In genomic region chr13:59144321-59144856, GRCm38 (mm10) we compare ENCODE assay signal across 10 mouse cellular contexts.
DNase-seq lines count a peak whose midpoint lies in the region; ATAC-seq and TF ChIP-seq lines count a peak whose summit lies in the region.
"Had no signal": no experiment of that assay in that cellular context is flagged by ENCODE, and none has a peak within 500 bp of the region (broad histone marks: within the 10 kb centered on the region; RNA-seq: fewer than 3 reads in every experiment).

No protein-coding gene starts in this region.

- H3K9me3 ChIP-seq in kidney, postnatal 0 days (replicated peaks; ENCODE audit: low read length), result no peaks in the 10 kb centered on the region
- H3K9me3 ChIP-seq in kidney, embryonic 16.5 days (ENCODE audit: low read length), result no peaks in the 10 kb centered on the region
- H3K9me3 ChIP-seq: heart, embryonic 15.5 days; liver, embryonic 15.5 days had no signal

- H3K36me3 ChIP-seq in kidney, postnatal 0 days (ENCODE audit: insufficient read depth, low read length), result no peaks in the 10 kb centered on the region
- no peaks in the 10 kb centered on the region for H3K36me3 ChIP-seq in kidney, embryonic 16.5 days (ENCODE audit: insufficient read depth, low read length)
- H3K36me3 ChIP-seq: heart, embryonic 15.5 days; liver, embryonic 15.5 days had no signal

- H3K4me1 ChIP-seq in kidney, postnatal 0 days (replicated peaks; ENCODE audit: insufficient read depth, low read length), result no peaks in the 10 kb centered on the region
- H3K4me1 ChIP-seq in kidney, embryonic 16.5 days (ENCODE audit: insufficient read depth, low read length), result no peaks in the 10 kb centered on the region
- H3K4me1 ChIP-seq: heart, embryonic 15.5 days; liver, embryonic 15.5 days had no signal

- intact Hi-C loops in left cerebral cortex, postnatal 14 days (cut with DNase I), result loop anchor here (5.0 kb wide), 1 partner anchor 62 kb away; no protein-coding TSS in a partner anchor

- ATAC-seq in kidney, postnatal 0 days (replicated peaks; ENCODE audit: low FRiP score, low read depth), result no peak
- ATAC-seq in kidney, embryonic 16.5 days (ENCODE audit: low FRiP score, low TSS enrichment), result no peak
- ATAC-seq in erythroid progenitor cell, adult 5-6 weeks (replicated peaks; ENCODE audit: low FRiP score, poor library complexity, severe bottlenecking), result no peak

- peak; percentile 37 for DNase-seq in kidney, postnatal 0 days (ENCODE audit: low spot score)
- DNase-seq in kidney, adult 18-20 months, result no peak
- peak; percentile 75 to 78 for DNase-seq in frontal cortex, adult 2 months (ENCODE audit: extremely low spot score in 1 of 2, low spot score in 1 of 2)
- DNase-seq in left cerebral cortex, postnatal 14 days (ENCODE audit: low spot score in 2 of 2), result peak; percentile 69 to 80
- peak; percentile 59 for DNase-seq in right cerebral cortex, postnatal 25 days
- DNase-seq in kidney, adult 9 months, result no peak

- no peak overlapping the region for H3K4me3 ChIP-seq in kidney, postnatal 0 days (replicated peaks; ENCODE audit: low read depth, low read length)
- H3K4me3 ChIP-seq in kidney, embryonic 16.5 days (ENCODE audit: low read length), result no peak overlapping the region
- H3K4me3 ChIP-seq: heart, embryonic 15.5 days; liver, embryonic 15.5 days had no signal

- 64% methylated on average over 11 of the region's 11 CpGs for WGBS in kidney, postnatal 0 days
- 73% methylated on average over 11 of the region's 11 CpGs for WGBS in kidney, embryonic 16.5 days

- H3K27me3 ChIP-seq in kidney, postnatal 0 days (ENCODE audit: insufficient read depth, low read length), result no peaks in the 10 kb centered on the region
- H3K27me3 ChIP-seq in kidney, embryonic 16.5 days (ENCODE audit: insufficient read depth, low read length), result no peaks in the 10 kb centered on the region
- H3K27me3 ChIP-seq: heart, embryonic 15.5 days; liver, embryonic 15.5 days had no signal

- H3K27ac ChIP-seq in kidney, postnatal 0 days, result no peak overlapping the region
- H3K27ac ChIP-seq in kidney, embryonic 16.5 days (ENCODE audit: low read length), result no peak overlapping the region
- H3K27ac ChIP-seq: heart, embryonic 15.5 days; liver, embryonic 15.5 days had no signal

- no peak overlapping the region for H3K4me2 ChIP-seq in kidney, postnatal 0 days (ENCODE audit: low read length)
- H3K4me2 ChIP-seq in kidney, embryonic 16.5 days (replicated peaks; ENCODE audit: low read depth, low read length), result no peak overlapping the region
- H3K4me2 ChIP-seq: heart, embryonic 15.5 days; liver, embryonic 15.5 days had no signal

- H3K9ac ChIP-seq in kidney, postnatal 0 days (ENCODE audit: low read depth, low read length), result no peak overlapping the region
- H3K9ac ChIP-seq in kidney, embryonic 16.5 days (replicated peaks; ENCODE audit: low read length), result no peak overlapping the region
- H3K9ac ChIP-seq: heart, embryonic 15.5 days; liver, embryonic 15.5 days had no signal

- no peak for TF ChIP-seq CTCF in kidney, postnatal 0 days (IDR thresholded peaks at IDR 0.05; ENCODE audit: low read depth)

Comparison
In these comparisons a context has a peak if more than half of its experiments do, and no peak if none do; other contexts are left out.
1. DNase-seq: peak in kidney, postnatal 0 days (single experiment), frontal cortex, adult 2 months (2 of 2), left cerebral cortex, postnatal 14 days (2 of 2) and right cerebral cortex, postnatal 25 days (single experiment); none in kidney, adult 18-20 months (single experiment) and kidney, adult 9 months (single experiment).